Mouse (Mus musculus): ENCODE measurements at regions not wholly inside any gene's neighbourhood (a gene's known extent, or its start where the extent isn't known, plus 50 kb on each side); places are given as distances from the start of the nearest gene placed in this dataset.
A peak's percentile ranks its signal among the peaks of the same experiment; 100 is the strongest.

DNA sequence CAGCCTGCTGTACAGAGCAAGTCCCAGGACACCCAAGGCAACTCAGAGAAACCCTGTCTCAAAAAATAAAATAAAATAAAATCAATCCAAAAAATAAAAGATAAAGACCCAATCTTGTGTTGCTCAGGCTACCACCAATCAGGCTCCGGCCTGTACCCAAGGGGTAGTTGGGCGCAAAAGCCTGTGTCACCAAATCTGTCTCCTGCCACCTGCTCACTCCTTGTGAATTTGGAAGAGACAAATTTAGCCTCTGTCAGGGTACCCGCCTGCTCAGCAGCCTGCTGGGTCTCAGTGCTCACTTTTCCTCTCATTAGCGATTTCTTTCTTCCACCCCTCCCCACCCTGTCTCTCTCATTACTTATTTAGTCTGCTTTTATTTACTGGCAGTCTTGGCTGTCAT, 54.6 kb downstream of the Sox4 start:
- no peak for DNase-seq

DNA sequence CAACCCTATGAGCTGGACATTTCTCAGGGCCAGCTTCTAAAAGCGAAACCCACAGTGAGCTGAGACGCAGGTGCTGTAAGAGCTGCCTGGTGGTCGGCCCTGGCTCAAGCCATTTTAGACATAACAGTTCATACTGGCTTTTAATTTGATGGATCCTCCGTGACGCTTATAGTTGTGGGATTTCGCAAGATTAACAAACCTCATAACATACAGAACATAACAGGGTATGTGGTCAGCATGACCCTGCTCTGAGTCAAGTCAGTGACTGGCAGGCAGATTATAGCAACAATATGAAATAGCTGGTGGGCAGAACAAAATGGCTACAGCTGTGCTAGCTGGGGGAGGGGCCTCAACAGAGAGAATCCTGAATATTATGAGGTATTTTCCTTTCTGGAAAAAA, 60.6 kb downstream of the Sox4 start:
- DNase-seq = no peak

DNA sequence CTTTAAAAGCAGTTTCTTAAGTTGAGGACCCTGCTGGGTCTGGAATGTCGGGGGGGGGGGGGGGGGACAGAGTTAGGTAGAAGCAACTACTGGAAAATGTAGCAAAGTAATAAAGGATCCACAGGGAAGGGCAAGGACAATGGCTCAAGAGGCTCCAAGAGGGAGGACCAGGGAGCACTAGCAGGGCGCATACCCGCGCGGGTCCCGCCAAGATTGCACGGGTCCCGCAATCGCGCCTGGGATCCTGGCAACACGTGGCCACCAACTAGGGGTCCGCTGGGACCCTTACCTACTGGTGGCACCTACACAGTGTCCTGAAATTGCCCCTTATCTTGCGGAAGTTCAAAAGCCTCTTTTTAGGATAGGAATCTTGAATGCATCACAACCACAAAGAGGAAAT, 66.4 kb downstream of the Sox4 start:
- DNase-seq = no peak

DNA sequence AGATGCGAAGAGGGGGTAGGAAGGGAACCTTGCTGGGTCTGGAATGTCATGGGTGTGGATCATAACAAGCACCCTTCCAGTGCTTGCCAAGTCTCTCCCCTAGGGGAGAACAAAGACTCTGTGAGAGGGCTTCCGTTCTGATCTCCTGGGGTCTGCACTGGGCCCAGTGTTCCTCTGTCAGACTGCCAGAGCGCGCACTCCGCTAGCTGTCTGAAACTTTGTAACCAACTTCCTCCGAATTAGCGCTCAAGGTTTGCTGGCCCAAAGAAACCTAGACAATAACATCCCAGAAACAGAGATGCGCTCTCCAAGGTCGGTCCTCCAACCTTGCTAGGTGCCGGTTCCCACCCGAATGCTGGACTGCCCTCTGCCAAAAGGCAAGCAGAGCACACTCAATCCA, 66.8 kb downstream of the Sox4 start:
- no peak for DNase-seq

DNA sequence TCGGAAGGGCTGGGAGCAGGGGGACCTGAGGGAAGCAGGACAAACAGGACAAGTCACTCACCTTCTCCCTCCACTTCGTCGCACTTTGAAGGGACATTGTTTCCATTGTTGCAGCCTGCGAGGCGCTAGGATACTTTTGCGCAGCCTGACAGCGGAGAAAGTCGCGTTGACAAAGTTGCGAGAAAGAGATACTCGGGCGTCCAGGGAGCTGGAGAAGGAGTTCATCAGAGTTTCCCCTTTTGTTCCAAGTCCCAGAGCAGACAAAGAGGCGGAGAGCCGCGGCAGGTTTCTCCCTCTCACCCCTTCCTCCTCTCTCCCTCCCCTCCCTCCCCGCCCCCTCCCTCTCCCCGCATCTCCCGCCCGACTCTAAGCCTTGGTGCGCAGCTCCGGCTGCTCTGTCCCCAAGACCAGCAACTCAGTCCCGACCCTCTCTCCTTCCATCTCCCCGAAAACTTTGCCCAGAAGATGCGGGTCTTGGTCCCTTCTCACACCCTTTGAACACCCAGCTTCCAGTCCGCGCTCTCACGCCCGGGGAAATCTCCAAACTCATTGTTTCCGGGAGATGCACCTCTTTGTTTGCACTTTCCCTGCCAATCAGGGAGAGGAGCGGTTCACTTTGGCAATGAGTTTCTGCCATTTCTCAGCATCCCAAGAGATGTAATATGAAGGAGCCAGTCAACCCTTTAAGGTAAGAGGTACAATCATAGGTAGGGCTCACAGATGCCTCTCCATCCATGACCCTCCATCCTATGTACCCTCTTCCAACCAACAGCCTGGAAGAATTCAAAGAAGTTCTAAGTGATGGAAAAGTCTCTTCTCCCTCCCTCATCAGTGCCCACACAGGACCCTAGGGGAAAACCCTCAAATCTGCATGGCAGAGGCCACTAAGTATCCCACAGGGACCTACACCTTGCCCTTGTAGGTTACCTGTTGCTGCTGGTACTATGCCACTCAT, 68.2 kb downstream of the Sox4 start:
- peak in 1 of 2 experiments; percentile 14 for DNase-seq

DNA sequence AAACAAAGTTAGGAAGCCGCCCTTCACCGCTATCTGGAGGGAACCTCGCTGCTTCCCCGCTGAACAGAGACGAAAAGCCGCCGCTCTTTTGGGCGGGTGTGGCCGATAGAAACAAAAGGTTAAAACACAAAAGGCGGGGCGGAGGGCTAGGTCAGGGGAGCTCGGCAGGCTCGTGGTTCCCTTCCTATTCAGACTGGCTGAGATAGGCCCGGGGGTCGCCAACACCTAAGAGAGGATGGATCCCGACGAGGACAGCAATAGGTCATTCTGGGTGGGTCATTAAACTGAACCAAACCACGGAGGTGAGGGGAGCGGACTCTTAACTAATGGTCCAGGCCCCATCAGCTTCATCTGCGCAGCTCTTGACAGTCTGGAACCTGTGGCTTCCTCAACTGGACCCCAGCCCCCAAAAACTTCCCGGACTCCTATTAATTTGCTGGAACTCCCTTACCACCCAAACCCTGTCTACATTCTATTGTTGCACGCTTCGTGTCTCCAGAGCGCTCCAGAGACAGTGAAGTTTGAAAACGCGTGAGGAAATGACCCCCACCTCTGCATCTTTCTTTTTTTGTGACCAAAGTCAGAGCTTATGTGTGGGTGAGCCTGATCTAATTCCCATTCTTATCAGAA, 69.2 kb downstream of the Sox4 start:
- DNase-seq = peak; percentile 28 to 38

DNA sequence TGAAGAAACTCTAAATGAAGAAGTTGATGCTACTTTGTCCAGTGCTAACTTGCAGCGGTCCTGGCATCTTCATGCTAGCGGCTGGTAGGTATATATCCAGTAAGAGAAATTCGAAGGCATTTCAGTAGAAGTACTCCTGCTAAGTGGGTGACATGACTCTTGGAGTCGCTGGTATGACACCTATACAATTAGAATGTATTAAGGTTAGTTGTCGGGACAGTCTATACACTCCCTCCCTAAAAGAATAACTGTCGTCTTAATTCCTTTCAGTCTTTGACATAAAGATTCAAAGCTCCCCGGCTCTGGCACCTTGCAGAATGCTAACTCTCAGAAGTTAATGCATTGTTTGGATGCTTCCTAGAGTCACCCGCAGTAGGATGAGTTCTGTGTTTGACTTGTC, 70.1 kb downstream of the Sox4 start:
- DNase-seq = no peak

DNA sequence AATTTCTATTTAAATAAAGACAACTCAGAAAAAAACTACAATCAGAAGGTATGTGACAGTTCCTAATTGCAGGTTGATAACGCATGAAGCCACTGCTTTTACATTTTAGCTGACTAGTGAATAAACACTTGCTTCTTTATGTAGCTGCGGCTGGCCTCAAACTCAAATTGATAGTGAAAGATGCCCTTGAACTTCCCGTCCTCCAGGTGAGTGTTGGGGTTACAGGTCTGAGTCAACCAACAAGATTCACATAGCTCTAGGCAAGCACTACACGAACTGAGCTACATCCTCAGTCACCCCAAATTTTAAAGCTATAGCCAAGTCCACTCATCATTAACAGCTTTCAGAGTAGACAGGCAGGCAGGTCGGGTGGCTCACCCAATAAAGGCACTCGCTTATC, 72.6 kb downstream of the Sox4 start:
- DNase-seq = no peak

DNA sequence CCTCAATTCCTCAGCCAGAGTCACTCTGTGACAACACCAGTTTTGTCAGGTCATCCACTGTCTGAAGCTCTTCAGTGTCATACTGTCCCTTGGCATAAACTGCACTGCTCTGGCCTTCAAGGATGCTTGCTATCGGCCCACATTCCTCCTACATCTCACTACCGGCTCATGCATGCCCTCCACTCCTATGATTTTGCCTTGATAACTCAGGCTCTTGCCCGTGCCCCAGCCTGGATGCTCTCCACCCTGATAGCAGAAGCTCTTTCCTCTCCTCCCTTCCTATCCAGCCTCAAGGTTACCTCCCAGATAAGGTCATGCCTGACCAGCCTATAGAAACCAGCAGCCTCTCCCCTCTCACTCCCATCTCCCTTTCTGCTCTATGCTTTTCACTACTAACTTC, 74.8 kb downstream of the Sox4 start:
- DNase-seq = no peak

DNA sequence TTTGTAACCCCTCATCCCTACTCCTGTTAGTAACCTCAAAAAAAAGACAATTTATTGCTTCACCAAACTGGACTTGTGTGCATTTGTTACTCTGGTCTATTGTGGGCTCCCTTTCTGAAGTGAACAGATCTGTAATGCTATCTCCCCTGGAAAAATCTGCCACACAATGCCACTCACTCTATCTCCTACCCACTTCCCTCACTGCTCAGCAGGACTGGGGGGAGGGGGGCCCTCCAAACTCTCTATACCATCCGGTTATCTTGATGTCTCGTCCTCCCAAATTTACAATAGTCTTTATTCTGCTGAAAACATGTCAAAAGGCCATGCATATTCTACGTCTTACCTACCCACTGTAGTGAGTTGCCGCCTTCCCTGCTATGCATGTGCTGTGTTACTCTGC, 76.7 kb downstream of the Sox4 start:
- DNase-seq = no peak

DNA sequence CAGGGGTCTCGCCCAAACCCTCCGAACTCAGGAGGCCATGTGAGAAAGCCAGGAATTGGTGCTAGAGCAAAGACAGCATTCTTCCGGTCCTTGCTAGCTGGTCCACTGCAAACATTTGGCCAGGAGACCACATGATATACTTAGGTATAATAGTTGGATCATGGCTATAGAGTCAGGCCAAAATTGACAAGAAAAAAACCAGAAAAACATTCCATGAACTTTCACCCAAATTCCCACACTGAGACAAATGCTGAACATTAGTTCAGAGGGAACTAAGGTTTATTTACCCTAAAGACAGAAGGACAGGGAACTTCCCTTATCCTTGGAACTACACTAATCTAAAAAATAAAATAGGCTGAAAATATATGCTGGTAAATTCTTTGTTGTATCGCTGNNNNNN, 82.8 kb downstream of the Sox4 start:
- DNase-seq = no peak

DNA sequence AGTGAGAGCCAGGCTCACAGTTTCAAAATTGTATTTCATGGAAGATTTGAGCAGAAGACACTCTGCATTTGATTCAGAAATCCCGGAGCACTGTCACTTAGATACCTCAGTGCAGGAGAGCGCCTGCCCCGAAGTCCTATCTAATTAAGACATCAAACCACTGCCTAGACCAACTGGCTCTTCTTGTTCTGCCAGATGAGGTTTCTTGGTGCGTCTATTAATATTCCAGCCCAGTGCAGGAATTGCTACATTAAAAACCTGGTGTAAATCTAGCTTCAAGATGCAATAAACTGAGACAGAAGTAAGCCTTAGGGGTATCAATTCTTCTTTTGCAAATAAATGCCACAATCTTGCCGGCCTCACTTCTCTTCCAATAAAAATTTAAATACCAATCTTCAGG, 86.3 kb downstream of the Sox4 start:
- DNase-seq = no peak

DNA sequence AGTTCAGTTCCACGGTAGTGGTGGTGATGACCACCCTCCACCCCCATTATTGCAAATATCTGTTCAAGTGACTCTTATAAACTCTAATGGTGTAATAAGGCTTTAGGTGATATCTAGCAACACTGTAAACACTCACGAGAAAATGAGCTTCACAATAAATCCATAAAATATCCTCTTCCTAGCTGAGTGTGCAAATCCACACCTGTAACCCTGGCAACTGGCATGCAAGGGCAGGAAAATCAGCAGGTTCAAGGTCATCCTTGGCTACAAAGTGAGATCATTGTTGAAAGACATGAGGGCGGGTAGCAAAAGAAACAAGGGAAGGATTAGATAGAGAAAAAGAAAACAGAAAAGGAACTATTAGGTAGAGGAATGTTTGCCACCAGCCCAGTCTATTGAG, 86.8 kb downstream of the Sox4 start:
- no peak for DNase-seq

DNA sequence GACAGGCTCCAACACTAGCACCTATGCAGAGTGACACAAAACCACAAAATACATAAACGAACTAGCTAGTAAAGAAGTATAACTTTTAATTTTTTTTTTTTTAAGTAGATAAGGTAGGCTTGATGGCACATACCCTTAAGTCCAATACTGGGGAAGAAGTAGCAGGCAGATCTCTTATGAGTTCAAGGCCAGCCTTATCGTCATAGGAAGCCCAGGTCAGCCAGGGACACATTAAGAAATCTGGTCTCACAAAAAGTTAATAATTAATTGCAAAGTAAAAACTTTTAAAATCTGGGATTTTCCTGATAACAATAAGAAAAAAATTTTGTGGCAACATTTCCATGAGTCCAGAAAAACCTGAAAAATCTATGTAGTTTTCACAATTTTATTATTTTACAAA, 92.9 kb downstream of the Sox4 start:
- no peak for DNase-seq

DNA sequence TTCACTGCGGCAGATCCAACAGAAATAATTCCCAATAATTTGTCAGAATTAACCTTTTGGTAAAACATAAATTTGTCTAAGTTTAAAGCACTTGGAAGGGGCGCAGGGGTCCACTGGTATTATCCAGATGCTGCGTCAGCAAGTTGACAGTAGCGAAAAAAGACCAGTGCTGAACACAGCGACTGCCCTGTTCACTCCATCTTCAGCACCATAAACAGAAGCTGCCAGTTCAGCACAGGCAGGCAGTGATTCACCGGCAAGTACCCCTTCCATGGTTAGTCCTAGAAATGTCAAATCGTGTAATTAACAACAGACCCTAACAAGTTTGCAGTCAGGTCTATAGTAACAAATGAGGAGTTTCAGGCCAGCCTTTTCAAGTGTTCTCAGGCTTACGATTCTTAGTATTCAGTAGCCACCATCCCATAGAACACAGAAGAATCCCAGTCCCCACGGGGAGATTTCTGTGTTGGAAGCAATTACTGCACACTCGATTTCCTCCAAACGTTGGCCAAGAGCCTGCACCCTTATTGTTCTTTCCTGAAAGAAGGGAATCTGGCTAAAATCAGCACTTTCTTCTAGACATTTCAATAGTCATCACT, 93.6 kb downstream of the Sox4 start:
- DNase-seq = no peak

DNA sequence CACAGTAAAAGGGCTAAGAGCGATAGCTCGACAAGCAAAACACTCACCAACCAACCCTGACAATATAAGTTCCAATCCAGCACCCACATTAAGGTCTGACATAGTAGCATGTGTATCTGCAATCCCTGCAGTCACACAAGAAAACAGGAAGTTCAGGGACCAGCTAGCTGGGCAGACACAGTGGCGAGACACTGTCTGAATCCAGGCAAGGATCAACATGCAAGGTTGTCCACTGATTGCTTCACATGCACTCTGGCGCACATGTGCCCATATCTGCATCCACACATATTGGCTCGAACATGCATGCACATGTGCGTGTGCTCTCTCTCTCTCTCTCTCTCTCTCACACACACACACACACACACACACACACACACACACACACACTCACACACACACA, 95.5 kb downstream of the Sox4 start:
- no peak for DNase-seq

DNA sequence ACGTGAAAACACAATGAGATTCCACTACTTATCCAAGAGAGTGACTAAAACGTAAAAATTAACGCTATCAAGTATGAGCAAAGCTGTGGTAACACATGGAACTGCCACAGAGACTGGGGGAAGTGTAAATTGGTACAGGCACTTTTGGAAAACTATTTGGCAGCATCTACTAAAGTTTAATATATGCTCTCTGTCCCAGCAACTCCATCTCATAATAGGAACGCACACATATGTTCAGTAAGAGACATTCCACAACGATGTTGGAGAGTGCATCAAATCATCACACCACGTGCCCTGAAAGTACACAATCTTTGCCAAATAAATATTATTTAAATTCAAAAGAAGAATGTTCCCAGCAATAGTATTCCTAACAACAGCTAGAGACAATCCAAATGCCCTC, 96.3 kb downstream of the Sox4 start:
- DNase-seq = no peak

DNA sequence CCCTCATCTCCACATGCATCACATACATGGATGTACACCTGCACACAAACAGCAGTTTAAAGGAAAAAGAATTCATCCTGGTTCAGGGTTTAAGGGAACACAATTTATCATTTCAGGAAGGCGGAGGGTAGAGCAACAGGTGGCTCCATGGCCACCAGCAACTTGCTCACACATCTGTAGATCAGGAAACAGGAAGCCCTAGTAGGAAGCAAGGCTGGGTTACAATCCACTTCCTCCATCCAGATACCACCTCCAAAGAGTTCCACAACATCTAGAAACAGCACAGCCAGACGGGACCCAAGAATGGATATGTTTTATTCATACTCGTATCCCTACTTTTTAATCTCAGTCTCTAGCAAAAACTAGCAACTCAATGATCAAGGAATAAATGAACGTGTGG, 97.0 kb downstream of the Sox4 start:
- DNase-seq = no peak

DNA sequence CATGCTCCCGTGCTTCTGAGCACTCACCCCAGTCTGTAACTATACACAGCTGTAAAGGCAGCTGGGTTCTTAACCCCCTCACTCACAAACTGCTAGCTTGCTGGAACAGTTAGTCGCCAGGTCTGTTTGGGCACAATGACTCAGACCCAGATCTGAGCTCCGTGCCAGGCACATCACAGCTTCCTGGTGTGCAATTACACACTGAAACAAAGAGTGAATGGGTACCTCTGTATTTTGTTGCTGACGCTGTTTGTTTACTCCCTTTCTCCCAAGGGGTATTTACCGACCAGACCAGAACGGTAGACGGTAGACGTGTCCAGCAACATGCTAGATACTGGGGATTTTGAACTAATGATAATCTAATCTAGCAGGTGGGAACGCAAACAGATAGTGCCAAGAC, 99.3 kb downstream of the Sox4 start:
- no peak for DNase-seq

DNA sequence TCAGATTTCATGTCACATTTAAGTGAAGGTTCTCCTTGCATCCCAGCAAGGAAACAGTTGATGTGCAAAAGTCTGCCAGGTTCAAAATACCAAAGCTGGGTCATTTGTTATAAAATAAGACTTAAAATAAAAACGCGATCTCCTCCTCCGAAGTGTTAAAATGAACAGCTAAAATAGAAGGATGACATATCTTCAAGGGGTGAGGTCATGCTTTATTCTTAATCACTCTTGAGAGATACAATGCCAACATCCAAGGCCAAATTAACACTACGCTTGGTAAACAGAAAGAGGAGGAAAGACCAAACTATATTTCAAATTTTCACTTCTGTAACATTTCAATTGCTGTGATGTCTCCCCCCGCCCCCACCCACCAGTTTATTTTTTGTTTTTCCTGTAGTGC, 105.2 kb downstream of the Sox4 start:
- DNase-seq = no peak

DNA sequence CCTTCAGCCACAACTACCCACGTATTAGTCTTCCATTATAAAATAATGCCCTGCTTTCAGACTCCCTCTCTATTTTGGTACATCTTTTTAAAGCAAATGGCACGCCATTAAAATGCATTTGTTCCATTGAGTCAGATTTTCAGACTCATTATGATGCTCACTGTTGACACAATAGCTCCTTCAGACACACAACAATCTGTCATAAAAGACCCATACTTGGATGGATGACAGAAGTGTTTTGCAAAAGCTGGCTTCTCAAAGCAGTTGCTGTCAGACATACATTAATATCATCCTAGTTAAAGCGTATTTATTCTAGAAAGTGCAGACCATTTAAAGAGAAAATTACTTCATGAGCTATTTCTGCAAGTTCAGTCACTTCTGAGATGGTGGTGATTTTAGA, 106.0 kb downstream of the Sox4 start:
- no peak for DNase-seq

DNA sequence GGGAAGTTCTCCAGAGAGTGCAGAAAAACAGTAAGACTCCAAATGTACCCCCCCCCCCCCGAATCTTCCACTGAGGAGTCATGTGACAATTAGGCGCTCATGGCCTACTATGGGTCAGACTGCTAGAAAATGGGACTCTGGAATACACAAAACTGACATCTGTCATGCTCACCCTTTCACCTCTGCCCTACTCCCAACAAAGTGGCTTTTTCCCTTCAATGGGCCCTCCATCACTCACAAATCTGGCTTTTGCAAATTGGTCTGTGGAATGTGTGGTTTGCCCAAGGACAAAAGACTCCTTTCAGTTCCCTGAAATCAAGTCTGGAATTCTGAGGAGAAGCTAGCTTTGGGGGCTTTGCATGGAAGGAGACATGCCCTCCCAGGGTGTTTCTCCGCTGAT, 109.0 kb downstream of the Sox4 start:
- no peak for DNase-seq

DNA sequence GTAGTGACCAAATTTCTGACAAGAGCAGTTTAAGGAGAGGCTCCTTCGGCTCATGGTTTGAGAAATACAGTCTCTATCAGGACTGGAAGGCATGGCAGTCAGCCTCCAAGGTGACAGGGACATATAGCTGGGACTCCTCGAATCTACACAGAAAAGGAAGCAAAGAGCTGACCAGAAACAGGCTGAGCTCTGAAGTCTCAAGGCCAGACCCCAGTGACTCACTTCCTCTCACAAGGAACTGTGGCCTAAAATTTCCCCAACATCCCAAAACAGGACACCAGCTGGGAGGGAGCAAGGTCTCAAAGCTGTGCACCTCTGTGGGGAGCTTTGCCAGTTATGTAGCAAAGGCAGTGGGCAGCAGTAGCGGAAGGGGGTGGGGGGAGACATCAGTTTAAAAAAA, 110.7 kb downstream of the Sox4 start:
- DNase-seq = no peak

DNA sequence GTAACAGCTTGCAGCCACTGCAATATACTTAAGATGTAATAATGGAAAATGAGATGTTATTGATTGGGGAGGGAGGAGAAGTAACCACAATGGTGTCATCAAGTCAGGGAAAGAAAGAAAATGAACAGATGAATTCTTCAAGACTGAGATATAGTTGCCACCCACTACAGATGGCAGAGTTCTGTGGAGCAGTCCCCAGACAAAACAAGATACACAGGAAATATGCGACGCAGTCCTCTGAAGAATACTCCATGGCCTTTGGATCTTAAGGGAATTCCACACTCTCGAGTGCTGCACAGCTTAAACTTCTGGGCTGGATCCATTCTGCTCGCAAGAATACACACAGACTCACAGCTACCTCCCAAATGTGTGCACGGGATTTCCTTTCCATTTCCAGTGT, 113.4 kb downstream of the Sox4 start:
- DNase-seq = no peak

All from lung, adult 18-20 months (tissue).